Mouse (Mus musculus): ENCODE measurements around the gene Isoc2b. TPM values are rescaled to one million over a fixed set of nuclear protein-coding genes. Genes with fewer than 3 reads are reported as not detected.

The Isoc2b gene
- polyA plus RNA-seq (2012; rRNA removed) = 5.7 and 6.4 TPM in 2 replicates

DNA sequence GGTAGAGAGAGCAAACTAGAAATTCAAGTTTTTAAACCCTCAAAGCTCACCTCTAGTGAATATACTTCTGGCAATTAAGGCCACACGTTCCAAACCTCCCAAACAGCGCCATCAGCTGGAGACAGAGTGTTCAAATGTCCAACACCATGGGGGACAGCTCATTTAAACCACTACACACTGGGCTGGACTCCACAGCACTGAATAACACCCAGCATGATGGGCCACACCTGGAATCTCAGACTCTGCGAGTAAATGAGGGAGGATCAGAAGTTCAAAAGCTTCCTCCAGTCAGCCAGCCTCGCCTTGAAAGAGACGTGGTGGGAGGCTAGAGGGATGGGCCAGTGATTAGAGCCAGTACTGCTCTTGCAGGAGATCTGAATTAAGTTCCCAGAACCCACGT is at the start of gene Isoc2b:
Gene Isoc2b, minus strand, starts transcription at position 126 of the 400 bp plus-strand sequence.

DNA sequence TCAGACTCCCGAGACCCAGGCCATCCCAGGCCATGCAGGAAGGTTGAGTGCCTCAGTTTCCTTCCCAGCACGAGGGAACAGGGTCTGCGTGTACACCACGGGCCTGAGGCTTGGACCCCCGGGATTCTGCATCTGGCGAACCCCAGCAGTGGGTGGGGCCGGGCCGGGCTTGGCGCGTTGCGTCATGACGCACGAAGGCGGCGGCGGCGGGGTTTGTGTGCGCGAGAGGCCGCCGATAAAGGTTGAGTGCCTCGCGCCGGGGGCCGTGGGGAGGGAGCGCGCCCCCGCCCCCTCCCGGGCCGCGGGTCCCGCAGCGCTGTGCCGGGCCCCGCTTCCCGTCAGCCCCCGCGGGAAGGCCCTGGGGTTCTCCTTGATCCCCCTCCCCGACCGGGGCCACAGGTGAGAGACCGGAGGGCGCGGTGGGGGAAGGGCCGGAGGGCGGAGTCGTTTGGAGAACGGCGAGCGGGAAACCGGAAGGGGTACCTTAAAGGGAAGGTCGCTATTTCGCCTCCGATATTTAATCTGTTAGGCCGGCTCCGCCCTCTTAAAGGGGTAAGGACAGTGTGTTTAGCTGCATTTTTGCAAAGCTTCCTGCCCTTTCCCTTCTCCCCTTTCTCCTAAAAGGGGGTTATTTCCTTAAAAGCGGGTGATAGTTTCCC is 45.1 kb upstream of the Isoc2b start, which contains the start of gene Zfp628:
Gene Zfp628, plus strand, starts transcription at position 211 of the 659 bp plus-strand sequence.

DNA sequence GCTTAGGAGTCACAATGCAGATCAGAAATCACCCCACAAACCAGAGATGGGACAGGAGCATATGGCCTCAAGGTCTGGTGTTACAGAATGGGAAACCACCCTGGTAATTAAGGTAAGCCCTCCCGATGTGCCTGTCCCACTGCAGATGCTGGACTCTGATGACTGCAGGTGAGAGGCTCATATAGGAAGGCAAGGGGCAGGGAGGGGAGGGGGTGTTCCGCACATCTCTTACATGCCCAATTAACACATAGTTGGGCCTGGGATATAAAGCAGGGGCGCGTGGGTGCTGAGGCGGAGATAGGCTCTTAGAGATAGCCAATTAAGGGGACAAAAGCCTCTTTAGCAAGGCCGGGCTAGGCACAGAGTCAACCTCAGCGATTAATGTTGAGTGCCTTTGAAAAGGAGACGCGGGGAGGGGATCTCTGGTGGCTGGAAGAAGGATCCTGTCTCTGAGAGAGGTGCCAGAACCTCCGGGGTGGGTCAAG is 36.5 kb upstream of the Isoc2b start, which contains the start of gene Gm36210:
Gene Gm36210, minus strand, starts transcription at position 51 of the 485 bp plus-strand sequence.

DNA sequence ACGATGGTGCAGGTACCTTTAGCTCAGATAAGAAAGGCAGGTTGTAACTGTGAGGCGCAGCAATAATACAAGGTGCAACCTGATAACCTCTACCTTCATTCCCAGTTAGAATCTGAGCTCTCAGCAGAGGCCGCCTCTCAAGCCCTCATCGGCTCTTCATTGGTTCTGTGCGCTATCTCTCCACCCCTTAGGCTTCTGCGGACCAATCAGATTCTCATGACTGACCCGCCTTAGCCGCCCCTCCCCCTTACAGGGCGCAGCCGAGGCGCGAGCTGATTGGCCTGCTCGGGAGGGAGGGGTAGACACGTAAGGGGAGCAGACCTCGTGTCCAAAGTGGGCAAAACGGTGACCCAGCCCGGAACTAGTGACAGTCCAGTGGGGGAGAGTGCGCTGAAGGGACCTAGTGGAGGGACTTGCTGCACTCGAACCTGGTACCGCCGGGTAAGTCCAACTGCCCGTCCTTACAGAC is 6.7 kb upstream of the Isoc2b start, which contains the start of gene Isoc2a:
Gene Isoc2a, plus strand, starts transcription at position 401 of the 469 bp plus-strand sequence.

DNA sequence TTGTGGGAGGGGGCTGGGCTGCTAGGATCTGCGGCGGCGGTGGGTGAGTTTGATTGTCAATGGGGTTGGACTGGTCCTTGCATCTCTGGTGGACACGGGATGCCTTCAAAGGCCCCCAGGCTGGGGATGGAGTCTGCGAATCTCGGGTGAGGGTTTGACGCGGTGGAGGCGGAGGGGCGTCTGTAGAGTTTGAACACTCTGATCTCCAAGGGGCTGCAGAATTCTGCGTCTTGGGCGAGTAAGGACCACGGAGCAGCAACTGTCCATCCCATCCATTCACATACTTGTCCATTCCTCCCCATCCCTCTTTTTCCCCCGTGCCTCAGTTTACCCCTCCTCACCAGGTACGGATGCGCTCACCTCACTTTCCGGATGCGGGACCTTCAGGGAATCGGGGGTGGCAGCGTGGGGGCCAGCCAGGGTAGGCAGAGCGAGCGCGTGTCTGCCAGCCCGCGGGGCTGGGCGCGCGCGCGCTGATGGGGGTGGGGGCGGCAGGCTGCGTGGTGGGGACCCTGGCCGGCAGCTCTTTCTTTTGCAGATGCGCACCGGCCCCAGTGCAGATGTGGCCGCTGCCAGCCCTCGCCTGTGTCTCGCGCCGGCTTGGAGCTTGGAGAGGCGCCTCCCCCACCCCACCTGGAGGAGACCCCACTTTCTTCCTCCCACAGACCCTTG is 25.7 kb downstream of the Isoc2b start, which contains the start of gene Shisa7:
Gene Shisa7, minus strand, starts transcription at position 452 of the 672 bp plus-strand sequence.

DNA sequence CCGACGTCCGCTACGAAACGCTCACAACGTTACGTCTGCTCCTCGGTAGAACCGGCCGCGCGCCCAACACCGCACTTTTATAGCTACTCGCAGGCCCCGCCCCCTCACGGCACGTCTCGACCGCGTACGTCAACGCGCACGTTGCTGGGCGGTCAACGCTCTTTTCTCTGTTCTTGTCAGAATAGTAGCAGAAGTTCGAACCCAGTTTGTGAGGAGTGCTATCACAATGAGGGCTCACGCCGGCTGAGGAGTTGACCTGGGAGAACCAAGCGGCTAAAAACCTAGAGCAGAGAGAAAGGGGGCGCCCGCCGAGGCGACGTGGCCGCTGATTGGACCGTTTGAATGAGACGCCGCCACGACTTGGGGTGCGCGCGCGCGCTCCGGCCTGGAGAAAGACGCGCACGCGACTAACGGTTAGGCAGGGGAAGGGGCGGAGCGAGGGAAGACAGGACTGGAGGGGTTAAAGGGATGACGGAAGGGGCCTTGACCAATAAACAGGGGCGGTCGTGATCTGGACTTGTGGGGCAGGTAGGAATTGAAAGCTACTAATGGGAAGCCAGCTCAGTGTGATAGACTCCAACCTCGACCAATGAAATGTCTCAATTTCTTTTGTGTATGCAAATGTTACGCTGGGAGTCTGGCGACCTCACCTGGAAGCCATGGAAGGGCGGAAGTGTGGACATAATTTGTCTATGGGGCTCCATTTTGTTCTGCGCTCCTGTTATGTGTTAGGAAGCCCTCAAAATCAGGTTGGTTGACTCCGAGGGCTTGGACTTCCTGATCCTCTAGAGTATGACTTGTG is 57.6 kb downstream of the Isoc2b start, which contains the start of gene Ube2s:
Gene Ube2s, minus strand, starts transcription at position 288 of the 802 bp plus-strand sequence.

Other genes with a start within 250 kb of the Isoc2b start
- gene Tmem86b, start 238.8 kb downstream of the Isoc2b start, polyA plus RNA-seq (2012; rRNA removed) = 36.5 and 38.2 TPM in 2 replicates
- gene Ppp6r1, start 211.2 kb downstream of the Isoc2b start, polyA plus RNA-seq (2012; rRNA removed) = 28.8 and 34.0 TPM in 2 replicates
- gene Hspbp1, start 185.2 kb downstream of the Isoc2b start, polyA plus RNA-seq (2012; rRNA removed) = 20.4 and 21.6 TPM in 2 replicates
- gene Brsk1, start 179.7 kb downstream of the Isoc2b start, polyA plus RNA-seq (2012; rRNA removed) = 0.31 and 0.32 TPM in 2 replicates
- 0.74 and 0.80 TPM in 2 replicates for gene Tmem150b, start 145.0 kb downstream of the Isoc2b start, polyA plus RNA-seq (2012; rRNA removed)
- gene Kmt5c, start 130.1 kb downstream of the Isoc2b start, polyA plus RNA-seq (2012; rRNA removed) = 53.8 and 67.2 TPM in 2 replicates
- 80.4 and 84.3 TPM in 2 replicates for gene Cox6b2, start 117.2 kb downstream of the Isoc2b start, polyA plus RNA-seq (2012; rRNA removed)
- gene Fam71e2, start 99.0 kb downstream of the Isoc2b start, polyA plus RNA-seq (2012; rRNA removed) = 0.01 TPM in 1 of 2 replicates, not detected in the other
- 0.02 and 0.13 TPM in 2 replicates for gene Il11, start 87.4 kb downstream of the Isoc2b start, polyA plus RNA-seq (2012; rRNA removed)
- not detected in 2 replicates for gene Tmem190, start 87.3 kb downstream of the Isoc2b start, polyA plus RNA-seq (2012; rRNA removed)
- gene Tmem238, start 80.6 kb downstream of the Isoc2b start, polyA plus RNA-seq (2012; rRNA removed) = 11.3 and 11.9 TPM in 2 replicates
- gene Rpl28, start 77.4 kb downstream of the Isoc2b start, polyA plus RNA-seq (2012; rRNA removed) = 244 and 284 TPM in 2 replicates
- gene Ube2s, start 57.7 kb downstream of the Isoc2b start, polyA plus RNA-seq (2012; rRNA removed) = 252 and 281 TPM in 2 replicates
- 0.08 and 0.18 TPM in 2 replicates for gene Shisa7, start 25.6 kb downstream of the Isoc2b start, polyA plus RNA-seq (2012; rRNA removed)
- gene Isoc2a, start 6.9 kb upstream of the Isoc2b start, polyA plus RNA-seq (2012; rRNA removed) = 29.3 and 33.2 TPM in 2 replicates
- 0.03 and 0.05 TPM in 2 replicates for gene Gm36210, start 36.3 kb upstream of the Isoc2b start, polyA plus RNA-seq (2012; rRNA removed)
- 2.1 and 2.5 TPM in 2 replicates for gene Zfp628, start 45.0 kb upstream of the Isoc2b start, polyA plus RNA-seq (2012; rRNA removed)
- 0.61 and 0.77 TPM in 2 replicates for gene Nat14, start 51.8 kb upstream of the Isoc2b start, polyA plus RNA-seq (2012; rRNA removed)
- gene Ssc5d, start 55.5 kb upstream of the Isoc2b start, polyA plus RNA-seq (2012; rRNA removed) = 0.25 and 0.30 TPM in 2 replicates
- gene Sbk2, start 94.1 kb upstream of the Isoc2b start, polyA plus RNA-seq (2012; rRNA removed) = 0.06 TPM in 1 of 2 replicates, not detected in the other
- 0.01 TPM in 2 replicates for gene Sbk3, start 100.9 kb upstream of the Isoc2b start, polyA plus RNA-seq (2012; rRNA removed)
- 8.2 and 11.4 TPM in 2 replicates for gene Zfp579, start 125.9 kb upstream of the Isoc2b start, polyA plus RNA-seq (2012; rRNA removed)
- 10.6 and 11.9 TPM in 2 replicates for gene Zfp524, start 144.2 kb upstream of the Isoc2b start, polyA plus RNA-seq (2012; rRNA removed)
- gene Fiz1, start 144.4 kb upstream of the Isoc2b start, polyA plus RNA-seq (2012; rRNA removed) = 11.8 and 13.2 TPM in 2 replicates
- 0.10 TPM in 1 of 2 replicates, not detected in the other for gene Gm44973, start 145.2 kb upstream of the Isoc2b start, polyA plus RNA-seq (2012; rRNA removed)
- gene Zfp865, start 150.1 kb upstream of the Isoc2b start, polyA plus RNA-seq (2012; rRNA removed) = 5.6 and 7.4 TPM in 2 replicates
- gene Ccdc106, start 150.3 kb upstream of the Isoc2b start, polyA plus RNA-seq (2012; rRNA removed) = 0.32 and 0.41 TPM in 2 replicates
- gene 4632433K11Rik, start 163.9 kb upstream of the Isoc2b start, polyA plus RNA-seq (2012; rRNA removed) = not detected in 2 replicates
- gene Zfp784, start 168.2 kb upstream of the Isoc2b start, polyA plus RNA-seq (2012; rRNA removed) = 1.6 and 1.7 TPM in 2 replicates
- 1.6 TPM in 2 replicates for gene Zfp580, start 181.3 kb upstream of the Isoc2b start, polyA plus RNA-seq (2012; rRNA removed)
- 90.0 and 99.7 TPM in 2 replicates for gene U2af2, start 191.9 kb upstream of the Isoc2b start, polyA plus RNA-seq (2012; rRNA removed)
- 42.2 and 48.3 TPM in 2 replicates for gene Epn1, start 210.0 kb upstream of the Isoc2b start, polyA plus RNA-seq (2012; rRNA removed)
- gene Rfpl4, start 246.7 kb upstream of the Isoc2b start, polyA plus RNA-seq (2012; rRNA removed) = not detected in 2 replicates